Mouse (Mus musculus) granulocyte monocyte progenitor cell, adult 5-6 weeks (primary cell): Measurements from ENCODE around the gene Tunar. TPM values are rescaled to one million over a fixed set of nuclear protein-coding genes. Genes with fewer than 3 reads are reported as not detected.

ENCODE experiments used
- ATAC-seq: replicated peaks from 2 replicates; pipeline ENCODE4 v1.8.0; 2016; ENCODE audit warnings: mild to moderate bottlenecking, moderate TSS enrichment, inconsistent platforms; ENCODE audit not compliant: poor library complexity, severe bottlenecking
- total RNA-seq, 2 experiments: library from RNA; stranded (forward) in 1 of 2; stranded (reverse) in 1 of 2; fragments of 200-712, 200-1000 nt in 1 of 2; fragments of >200 nt in 1 of 2; fragmentation: Nextera tagmentation in 1 of 2; gene quantifications; 2 replicates each; pipeline ENCODE4 v1.2.3; 2014 to 2017

Tunar gene
- total RNA-seq, 2 experiments from 2014 or later, result not detected

DNA sequence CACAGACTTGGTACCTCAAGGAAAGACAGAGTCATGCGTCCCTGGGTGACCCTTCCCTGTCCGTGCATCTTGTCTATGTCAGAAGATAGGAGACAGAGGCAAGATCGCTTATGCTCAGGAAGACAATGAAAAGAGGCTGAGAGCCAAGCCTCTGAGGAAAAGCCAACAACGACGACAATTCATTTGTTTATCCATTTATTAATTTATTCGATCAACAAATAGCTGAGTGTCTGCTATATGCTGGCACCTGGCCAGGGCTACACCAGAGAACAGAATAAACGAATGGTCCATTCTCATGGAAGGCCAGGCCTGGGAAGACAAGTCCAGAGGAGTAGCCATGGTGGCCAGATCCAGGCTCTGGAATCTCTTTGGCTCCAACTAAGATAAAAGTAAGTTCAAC lies 61.0 kb downstream of the Tunar start:
- ATAC-seq, result no peak

DNA sequence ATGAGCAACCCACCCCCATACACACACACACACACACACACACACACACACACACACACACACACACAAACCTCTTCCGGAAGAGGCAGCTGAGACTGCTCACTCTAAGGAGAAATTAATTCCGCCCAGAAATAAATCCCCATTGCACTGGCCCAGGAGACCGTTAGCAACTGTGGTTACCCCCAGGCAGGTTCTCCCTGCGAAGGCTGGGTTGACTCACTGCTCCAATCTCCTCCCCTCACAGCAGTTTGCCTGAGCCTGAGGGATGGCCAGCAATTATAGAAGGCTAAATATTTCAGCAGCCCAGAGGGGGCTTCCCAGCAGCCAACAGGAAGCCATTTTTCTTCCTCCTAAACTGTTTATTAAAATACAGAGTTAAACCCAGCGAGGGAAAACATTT lies 64.5 kb downstream of the Tunar start:
- peak; percentile 30 for ATAC-seq

GRCm38 (mm10) chr12:105403742-105404141 lies 70.1 kb downstream of the Tunar start:
- ATAC-seq, result no peak

- ATAC-seq, result peak; percentile 25; the same call in 1 of the 2 replicates
Measured at GRCm38 (mm10) chr12:105406008-105406407, 72.3 kb downstream of the Tunar start.

DNA sequence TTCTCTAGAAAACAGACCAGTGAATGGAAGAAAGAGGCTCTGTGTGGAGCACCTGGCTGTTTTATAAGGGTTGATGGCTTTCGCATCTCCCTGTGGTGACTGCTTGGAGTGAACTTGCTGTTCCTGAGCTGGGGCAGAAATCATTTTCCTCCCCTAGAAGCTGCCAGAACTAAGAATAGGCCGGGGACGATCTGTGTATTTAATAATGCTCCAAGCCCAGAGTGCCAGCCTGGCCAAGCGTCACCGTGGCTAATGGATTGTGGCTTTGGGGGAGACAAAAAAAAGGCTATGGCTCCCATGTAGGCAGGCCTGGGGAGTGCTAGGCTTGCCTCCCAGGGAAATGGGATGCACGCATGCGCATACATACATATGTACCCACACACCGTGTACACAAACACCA lies 80.2 kb downstream of the Tunar start:
- no peak for ATAC-seq

- no peak for ATAC-seq
Measured at GRCm38 (mm10) chr12:105420476-105420875, 86.8 kb downstream of the Tunar start.

- ATAC-seq, result no peak
Measured at GRCm38 (mm10) chr12:105426541-105426940, 92.9 kb downstream of the Tunar start.

GRCm38 (mm10) chr12:105427039-105427757 lies 93.5 kb downstream of the Tunar start:
- ATAC-seq, result peak; percentile 98

- ATAC-seq, result no peak
Measured at GRCm38 (mm10) chr12:105431872-105432271, 98.2 kb downstream of the Tunar start.

GRCm38 (mm10) chr12:105432807-105433206 lies 99.1 kb downstream of the Tunar start:
- no peak for ATAC-seq

Other genes starting within 250 kb of the Tunar start
- not detected in 2 replicates for gene Tcl1b2, start 187.9 kb upstream of the Tunar start, total RNA-seq (2014; fragmentation: Nextera tagmentation)
- not detected in 2 replicates for gene Tcl1b2, start 187.9 kb upstream of the Tunar start, total RNA-seq (2017)
- gene Tcl1b1, start 174.2 kb upstream of the Tunar start, total RNA-seq (2014; fragmentation: Nextera tagmentation), result not detected in 2 replicates
- gene Tcl1b1, start 174.2 kb upstream of the Tunar start, total RNA-seq (2017), result not detected in 2 replicates
- not detected in 2 replicates for gene Tcl1b5, start 157.5 kb upstream of the Tunar start, total RNA-seq (2014; fragmentation: Nextera tagmentation)
- not detected in 2 replicates for gene Tcl1b5, start 157.5 kb upstream of the Tunar start, total RNA-seq (2017)
- not detected in 2 replicates for gene Tcl1b3, start 142.8 kb upstream of the Tunar start, total RNA-seq (2014; fragmentation: Nextera tagmentation)
- gene Tcl1b3, start 142.8 kb upstream of the Tunar start, total RNA-seq (2017), result not detected in 2 replicates
- not detected in 2 replicates for gene Tcl1b4, start 131.9 kb upstream of the Tunar start, total RNA-seq (2014; fragmentation: Nextera tagmentation)
- gene Tcl1b4, start 131.9 kb upstream of the Tunar start, total RNA-seq (2017), result not detected in 2 replicates
- not detected in 2 replicates for gene Tcl1, start 111.1 kb upstream of the Tunar start, total RNA-seq (2014; fragmentation: Nextera tagmentation)
- gene Tcl1, start 111.1 kb upstream of the Tunar start, total RNA-seq (2017), result not detected in 2 replicates
- gene D430019H16Rik, start 120.0 kb downstream of the Tunar start, total RNA-seq (2014; fragmentation: Nextera tagmentation), result not detected in 2 replicates
- gene D430019H16Rik, start 120.0 kb downstream of the Tunar start, total RNA-seq (2017), result not detected in 2 replicates
- gene Bdkrb2, start 229.4 kb downstream of the Tunar start, total RNA-seq (2014; fragmentation: Nextera tagmentation), result not detected in 2 replicates
- gene Bdkrb2, start 229.4 kb downstream of the Tunar start, total RNA-seq (2017), result not detected in 2 replicates